Mouse (Mus musculus) embryonic facial prominence, embryonic 15.5 days (tissue): ENCODE results near the gene Brd7. TPM values are rescaled to one million over a fixed set of nuclear protein-coding genes. Genes with fewer than 3 reads are reported as not detected.

ENCODE experiments used
- ATAC-seq: fragments of 200-750 bp; cut with Nextera tagmentation; 2 replicates; pipeline ENCODE4 v1.8.0; 2017; ENCODE audit warnings: low read depth, moderate TSS enrichment; ENCODE audit not compliant: insufficient number of reproducible peaks, low FRiP score, low TSS enrichment
- H3K27ac ChIP-seq: fragments of 300-500 bp; sonication (generic); replicated peaks from 2 replicates; pipeline ENCODE4 v1.5.1; 2015; ENCODE audit warnings: mild to moderate bottlenecking, inconsistent platforms
- H3K27me3 ChIP-seq: fragments of 300-500 bp; sonication (generic); 2 replicates; pipeline ENCODE4 v1.6.1; 2015; ENCODE audit warnings: inconsistent platforms
- H3K36me3 ChIP-seq: fragments of 300-500 bp; sonication (generic); 2 replicates; pipeline ENCODE4 v1.6.1; 2015; ENCODE audit warnings: mild to moderate bottlenecking, inconsistent platforms
- H3K4me1 ChIP-seq: fragments of 300-500 bp; sonication (generic); 2 replicates; pipeline ENCODE4 v1.6.1; 2015; ENCODE audit warnings: inconsistent platforms
- H3K4me2 ChIP-seq: fragments of 300-500 bp; sonication (generic); replicated peaks from 2 replicates; pipeline ENCODE4 v1.6.1; 2015; ENCODE audit warnings: mild to moderate bottlenecking, inconsistent platforms
- H3K4me3 ChIP-seq: fragments of 300-500 bp; sonication (generic); replicated peaks from 2 replicates; pipeline ENCODE4 v1.5.1; 2015; ENCODE audit warnings: mild to moderate bottlenecking, inconsistent platforms
- H3K9ac ChIP-seq: fragments of 300-500 bp; sonication (generic); 2 replicates; pipeline ENCODE4 v1.6.1; 2015; ENCODE audit warnings: inconsistent platforms
- H3K9me3 ChIP-seq: fragments of 300-500 bp; sonication (generic); replicated peaks from 2 replicates; pipeline ENCODE4 v1.6.1; 2016; ENCODE audit warnings: inconsistent platforms
- WGBS: fragments of 180-500 bp; shearing (Covaris S2); methylation state at CpG from one replicate; pipeline ENCODE4 v1.1.7; 2015; 5-methylcytosine and 5-hydroxymethylcytosine counted together
- polyA plus RNA-seq: library from polyadenylated mRNA; unstranded; fragments of >200 nt; fragmentation: Nextera tagmentation; extraction: Ambion mirVana; gene quantifications from 2 replicates; pipeline ENCODE4 v1.2.1, GENCODE M21; 2015

Brd7 gene
- polyA plus RNA-seq, 1 experiment from 2014 or later: 72.8 TPM

- H3K9ac ChIP-seq: no peak overlapping the region
- H3K4me3 ChIP-seq: no peak overlapping the region
- no peak overlapping the region for H3K27ac ChIP-seq
- H3K4me2 ChIP-seq: no peak overlapping the region
- H3K9me3 ChIP-seq: no peaks in the 10 kb centered on the region
- peaks cover 33% of the 10 kb centered on the region for H3K4me1 ChIP-seq
- H3K36me3 ChIP-seq: no peaks in the 10 kb centered on the region
- 74% methylated on average over 13 of the region's 13 CpGs for WGBS
- ATAC-seq: no peak
- no peaks in the 10 kb centered on the region for H3K27me3 ChIP-seq
These were observed 71.4 kb downstream of the Brd7 start for GRCm38 (mm10) chr8:88290326-88291304.

- H3K9ac ChIP-seq: no peak overlapping the region
- H3K4me1 ChIP-seq: peaks cover 41% of the 10 kb centered on the region
- H3K4me3 ChIP-seq: no peak overlapping the region
- no peaks in the 10 kb centered on the region for H3K27me3 ChIP-seq
- ATAC-seq: no peak
- H3K27ac ChIP-seq: no peak overlapping the region
- H3K9me3 ChIP-seq: no peaks in the 10 kb centered on the region
- no peaks in the 10 kb centered on the region for H3K36me3 ChIP-seq
- WGBS: 72% methylated on average over 1 of the region's 1 CpGs
- no peak overlapping the region for H3K4me2 ChIP-seq
These were observed 72.1 kb downstream of the Brd7 start for GRCm38 (mm10) chr8:88289901-88290300.

GRCm38 (mm10) chr8:88288622-88289242 is 73.3 kb downstream of the Brd7 start:
- H3K27ac ChIP-seq: peak overlapping the region; percentile 80
- ATAC-seq: no peak
- no peak overlapping the region for H3K9ac ChIP-seq
- H3K9me3 ChIP-seq: no peaks in the 10 kb centered on the region
- H3K4me1 ChIP-seq: peaks cover 49% of the 10 kb centered on the region
- H3K36me3 ChIP-seq: no peaks in the 10 kb centered on the region
- 34% methylated on average over 12 of the region's 12 CpGs for WGBS
- no peak overlapping the region for H3K4me3 ChIP-seq
- no peak overlapping the region for H3K4me2 ChIP-seq
- no peaks in the 10 kb centered on the region for H3K27me3 ChIP-seq

- H3K4me1 ChIP-seq: peaks cover 57% of the 10 kb centered on the region
- WGBS: 63% methylated on average over 14 of the region's 14 CpGs
- no peaks in the 10 kb centered on the region for H3K9me3 ChIP-seq
- no peak overlapping the region for H3K4me3 ChIP-seq
- no peaks in the 10 kb centered on the region for H3K27me3 ChIP-seq
- no peak overlapping the region for H3K9ac ChIP-seq
- H3K27ac ChIP-seq: no peak overlapping the region
- H3K4me2 ChIP-seq: no peak overlapping the region
- no peaks in the 10 kb centered on the region for H3K36me3 ChIP-seq
- 0 out of 2 replicates have a peak, but pooled peaks have one; percentile 16 for ATAC-seq
These were observed 75.5 kb downstream of the Brd7 start for GRCm38 (mm10) chr8:88286421-88286960.

GRCm38 (mm10) chr8:88285469-88286356 is 76.3 kb downstream of the Brd7 start:
- no peak for ATAC-seq
- Histone ChIP-seq H3K4me1 (peaks cover 57% of the 10 kb centered on the region), H3K4me2 (no peak overlapping the region), H3K9ac (no peak overlapping the region), H3K36me3 (no peaks in the 10 kb centered on the region), H3K9me3 (no peaks in the 10 kb centered on the region), H3K4me3 (no peak overlapping the region), H3K27ac (no peak overlapping the region), H3K27me3 (no peaks in the 10 kb centered on the region)
- 84% methylated on average over 8 of the region's 8 CpGs for WGBS

- Histone ChIP-seq H3K27ac (no peak overlapping the region; the same call in 1 of the 2 replicates), H3K36me3 (no peaks in the 10 kb centered on the region), H3K27me3 (no peaks in the 10 kb centered on the region), H3K4me3 (no peak overlapping the region), H3K9ac (no peak overlapping the region), H3K9me3 (no peaks in the 10 kb centered on the region), H3K4me1 (peaks cover 50% of the 10 kb centered on the region), H3K4me2 (0 out of 2 replicates have a peak overlapping the region, but pooled peaks have one; percentile 6)
- 18% methylated on average over 7 of the region's 7 CpGs for WGBS
- ATAC-seq: 0 out of 2 replicates have a peak, but pooled peaks have one; percentile 40
These were observed 77.3 kb downstream of the Brd7 start for GRCm38 (mm10) chr8:88284738-88285137.

GRCm38 (mm10) chr8:88283243-88284115 is 78.5 kb downstream of the Brd7 start:
- H3K4me1 ChIP-seq: peaks cover 40% of the 10 kb centered on the region
- H3K36me3 ChIP-seq: no peaks in the 10 kb centered on the region
- no peak for ATAC-seq
- no peaks in the 10 kb centered on the region for H3K9me3 ChIP-seq
- no peak overlapping the region for H3K4me2 ChIP-seq
- 72% methylated on average over 13 of the region's 13 CpGs for WGBS
- no peak overlapping the region for H3K27ac ChIP-seq
- no peak overlapping the region for H3K4me3 ChIP-seq
- no peaks in the 10 kb centered on the region for H3K27me3 ChIP-seq
- H3K9ac ChIP-seq: no peak overlapping the region

- Histone ChIP-seq H3K4me3 (no peak overlapping the region), H3K4me2 (no peak overlapping the region), H3K27me3 (no peaks in the 10 kb centered on the region), H3K9ac (no peak overlapping the region), H3K36me3 (no peaks in the 10 kb centered on the region), H3K4me1 (peaks cover 34% of the 10 kb centered on the region), H3K9me3 (no peaks in the 10 kb centered on the region), H3K27ac (no peak overlapping the region)
- 18% methylated on average over 8 of the region's 8 CpGs for WGBS
- ATAC-seq: no peak
These were observed 79.3 kb downstream of the Brd7 start for GRCm38 (mm10) chr8:88282684-88283083.
